Mouse (Mus musculus) MN1 (cell line): ENCODE results near the gene Psmd12.
A peak's percentile ranks its signal among the peaks of the same experiment; 100 is the strongest.

ENCODE experiments used
- DNase-seq: peaks from one replicate; pipeline ENCODE4 v3.0.0-alpha.2; 2016; ENCODE audit warnings: low spot score

Gene Psmd12

DNA sequence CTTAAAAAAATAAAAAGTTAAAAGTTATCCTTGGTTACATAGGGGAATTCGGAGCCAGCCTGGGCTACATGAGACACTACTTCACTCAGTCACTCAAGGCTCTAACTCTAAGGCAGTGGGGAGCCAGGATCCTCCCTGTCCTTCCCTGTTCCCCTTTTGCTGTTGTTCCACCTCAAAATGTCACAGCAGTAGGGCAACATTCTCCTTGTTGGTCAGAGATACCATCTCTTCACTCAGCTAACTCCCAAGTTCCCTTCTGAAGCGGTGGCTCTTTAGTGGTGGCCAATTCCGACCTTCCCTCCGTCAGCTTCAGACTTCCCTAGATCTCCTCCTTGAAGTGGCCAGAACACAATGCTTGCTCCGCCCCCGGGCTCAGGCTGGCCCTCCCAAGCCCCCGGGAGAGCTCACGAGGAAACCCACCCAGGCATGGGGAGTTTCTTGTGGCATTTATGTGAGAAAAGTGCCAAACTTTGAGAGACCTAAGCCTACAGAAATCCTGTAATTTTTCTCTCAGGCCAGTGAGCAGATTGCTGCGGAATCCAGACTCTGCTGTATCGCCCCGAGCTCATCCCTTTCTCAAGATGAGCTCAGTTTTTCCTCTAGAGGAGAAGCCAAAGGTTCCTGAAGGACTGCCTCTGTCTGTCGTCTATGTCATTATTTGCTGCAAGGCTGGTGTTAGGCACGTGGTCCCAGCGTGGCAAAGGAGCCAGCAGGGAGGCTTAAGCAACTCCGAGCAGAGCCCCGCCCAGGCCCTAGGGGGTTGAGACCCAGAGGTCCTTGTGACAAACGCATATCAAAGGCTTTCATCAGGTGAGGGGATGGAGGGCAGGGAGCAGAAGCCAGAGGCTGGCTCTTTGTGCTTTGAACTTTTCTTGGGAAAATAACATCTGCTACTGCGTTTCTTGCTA lies 31.3 kb downstream of the Psmd12 start:
- DNase-seq = peak; percentile 43

DNA sequence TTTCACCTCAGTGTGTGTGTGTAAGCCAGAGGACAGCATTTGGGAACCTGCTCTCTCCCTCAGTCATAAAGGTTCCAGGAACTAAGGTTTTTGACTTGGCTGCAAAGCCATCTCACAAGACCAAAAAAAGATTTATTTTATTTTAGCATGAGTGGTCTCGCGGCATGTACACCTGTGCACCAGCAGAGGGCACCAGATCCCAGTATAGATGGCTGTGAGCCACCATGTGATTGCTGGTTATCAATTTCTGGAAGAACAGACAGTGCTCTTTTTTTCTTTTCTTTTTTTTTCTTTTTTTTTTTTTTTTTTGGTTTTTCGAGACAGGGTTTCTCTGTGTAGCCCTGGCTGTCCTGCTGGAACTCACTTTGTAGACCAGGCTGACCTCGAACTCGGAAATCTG lies 32.7 kb downstream of the Psmd12 start:
- DNase-seq = peak; percentile 82

DNA sequence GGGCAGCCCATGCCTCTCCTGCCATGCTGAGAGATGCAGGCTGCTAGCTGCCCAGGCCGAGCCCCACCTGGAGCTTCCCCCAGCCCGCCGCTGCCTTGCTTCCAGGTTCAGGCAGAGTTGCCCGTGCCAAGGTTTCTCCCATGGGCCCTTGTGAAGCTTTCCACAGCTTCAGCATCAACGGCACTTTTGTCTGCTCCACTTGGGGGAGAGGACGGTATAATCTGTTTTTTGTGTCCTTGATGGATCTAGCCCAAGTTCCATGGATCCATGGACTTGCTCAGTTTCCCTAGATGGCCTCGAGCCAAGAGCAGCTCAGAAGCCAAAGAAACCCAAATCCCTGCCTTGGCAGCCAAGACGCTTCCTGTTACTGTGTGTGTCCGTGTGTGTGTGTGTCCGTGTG lies 33.8 kb downstream of the Psmd12 start:
- peak; percentile 74 for DNase-seq

DNA sequence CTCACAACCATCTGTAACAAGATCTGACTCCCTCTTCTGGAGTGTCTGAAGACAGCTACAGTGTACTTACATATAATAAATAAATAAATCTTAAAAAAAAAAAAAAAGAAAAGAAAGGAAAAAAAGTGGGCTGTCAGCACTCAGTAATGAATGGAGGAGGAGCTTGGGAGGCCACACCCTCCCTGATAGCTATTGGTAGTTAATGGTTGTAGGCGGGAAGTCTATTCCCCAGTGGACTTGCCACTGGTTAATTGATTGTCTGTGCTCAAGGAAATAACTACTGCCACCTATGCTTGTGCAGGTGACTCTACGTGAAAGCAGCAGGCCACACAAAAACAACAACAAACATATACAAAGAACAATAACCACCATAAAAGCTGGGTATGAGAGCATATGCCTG lies 37.1 kb downstream of the Psmd12 start:
- DNase-seq = no peak

DNA sequence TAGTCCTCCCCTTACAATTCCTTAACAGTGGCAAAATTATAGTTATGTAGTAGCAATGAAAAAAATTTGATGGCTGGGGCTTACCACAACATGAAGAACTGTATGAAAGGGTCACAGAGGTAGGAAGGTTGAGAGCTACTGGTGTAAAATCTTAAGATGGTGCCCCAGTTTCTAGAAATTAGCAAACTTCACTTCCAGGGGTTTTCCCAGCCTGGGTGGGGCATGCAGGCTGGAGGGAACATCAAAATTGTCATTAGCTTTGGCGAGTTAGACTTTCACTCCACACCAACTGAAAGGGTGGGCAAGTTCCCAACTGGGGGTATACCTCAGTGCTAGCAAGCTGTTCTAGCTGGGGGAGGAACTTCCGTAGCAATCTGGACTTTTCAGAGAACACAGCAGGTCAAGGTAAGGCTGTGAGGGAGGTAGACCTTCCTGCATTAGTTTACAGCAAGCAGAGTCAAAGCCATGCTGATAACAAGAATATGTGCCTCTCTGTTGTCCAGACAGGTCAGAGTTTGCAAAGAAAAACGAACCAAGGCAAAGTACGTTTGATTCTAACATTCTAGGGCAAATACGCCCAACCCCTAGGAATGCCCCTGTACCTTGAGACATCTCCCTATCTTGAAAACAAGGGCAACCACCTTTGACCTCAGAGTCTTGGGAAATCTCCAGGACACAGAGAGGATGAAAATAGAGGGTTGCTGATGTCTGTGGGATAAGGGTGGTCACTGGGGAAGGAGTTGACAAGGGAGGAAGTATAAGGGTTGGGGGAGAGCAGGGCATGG lies 39.6 kb downstream of the Psmd12 start:
- DNase-seq = no peak

DNA sequence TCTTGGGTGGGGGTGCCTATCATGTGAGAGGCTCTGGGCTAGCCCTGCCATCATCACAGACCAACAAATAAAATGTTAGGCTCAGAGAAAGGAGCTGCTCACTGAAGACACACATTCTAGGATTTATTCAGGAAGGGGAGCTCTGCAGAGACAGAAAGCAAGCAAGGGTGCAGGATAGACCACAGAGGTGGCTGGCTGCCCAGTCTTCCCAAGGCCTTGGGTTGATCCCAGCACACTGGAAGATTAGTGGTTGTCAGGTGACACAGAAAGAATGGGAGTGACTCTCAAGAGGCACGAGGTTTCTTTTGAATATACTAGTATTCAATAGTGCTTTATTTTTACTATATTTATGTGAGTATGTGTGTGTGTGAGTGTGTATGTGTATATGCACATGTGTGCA lies 41.9 kb downstream of the Psmd12 start:
- DNase-seq = no peak

DNA sequence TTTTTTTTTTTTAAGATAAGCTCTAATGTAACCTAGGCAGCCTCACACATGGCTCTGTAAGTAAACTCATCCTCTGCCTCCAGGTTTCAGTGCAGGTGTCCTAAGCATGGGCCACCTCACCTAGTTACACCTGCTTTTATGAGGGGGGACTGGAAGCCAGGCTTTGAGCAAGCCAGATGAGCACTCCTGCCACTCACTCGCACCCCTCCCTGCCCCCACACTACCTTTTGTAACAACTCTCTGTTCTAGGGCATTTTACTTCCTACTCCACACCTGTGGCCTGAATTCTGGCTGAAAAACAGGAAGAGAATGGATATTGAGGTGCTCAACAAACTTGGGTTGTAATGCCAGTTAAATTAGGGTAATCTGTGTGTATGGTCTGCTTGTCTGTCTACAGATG lies 45.7 kb downstream of the Psmd12 start:
- no peak for DNase-seq

DNA sequence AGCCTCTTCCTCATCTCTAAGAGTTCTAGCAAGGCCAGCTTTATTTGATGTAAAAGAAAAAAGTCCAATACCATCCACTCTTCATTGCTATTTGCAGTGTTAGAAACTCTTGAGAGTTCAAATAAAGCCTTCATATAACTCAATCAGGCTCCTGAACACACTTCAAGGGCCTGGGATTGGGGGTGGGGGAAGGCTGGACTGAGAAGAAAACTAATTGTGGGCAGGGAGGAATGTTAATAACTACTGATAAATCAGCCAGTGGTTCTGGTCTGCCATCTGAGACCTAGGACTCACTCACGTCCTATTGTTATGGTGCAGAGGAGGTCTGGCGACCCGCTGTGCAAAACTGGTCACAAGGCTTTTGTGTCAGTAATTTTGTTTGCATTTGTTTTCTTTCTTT lies 48.3 kb downstream of the Psmd12 start:
- DNase-seq = peak; percentile 51

DNA sequence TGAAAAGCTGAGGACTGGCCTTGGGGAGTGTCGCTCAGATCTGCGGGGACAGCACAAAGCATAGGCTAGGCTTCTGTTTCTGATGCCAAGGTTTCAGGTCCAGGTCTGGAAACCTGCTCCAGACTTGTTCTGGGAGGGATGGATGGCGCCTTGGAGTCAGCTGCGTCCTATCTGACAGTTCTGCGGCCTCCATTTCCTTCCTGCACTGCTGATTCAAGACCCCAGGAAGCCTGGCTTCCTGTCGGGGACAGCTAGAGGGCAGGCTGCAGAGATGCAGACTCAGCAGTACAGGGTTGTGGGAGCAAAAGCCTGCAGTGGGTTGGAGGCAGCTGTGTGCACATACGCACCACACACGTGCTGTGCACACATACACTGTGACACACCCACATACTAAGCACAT lies 50.0 kb downstream of the Psmd12 start:
- no peak for DNase-seq

DNA sequence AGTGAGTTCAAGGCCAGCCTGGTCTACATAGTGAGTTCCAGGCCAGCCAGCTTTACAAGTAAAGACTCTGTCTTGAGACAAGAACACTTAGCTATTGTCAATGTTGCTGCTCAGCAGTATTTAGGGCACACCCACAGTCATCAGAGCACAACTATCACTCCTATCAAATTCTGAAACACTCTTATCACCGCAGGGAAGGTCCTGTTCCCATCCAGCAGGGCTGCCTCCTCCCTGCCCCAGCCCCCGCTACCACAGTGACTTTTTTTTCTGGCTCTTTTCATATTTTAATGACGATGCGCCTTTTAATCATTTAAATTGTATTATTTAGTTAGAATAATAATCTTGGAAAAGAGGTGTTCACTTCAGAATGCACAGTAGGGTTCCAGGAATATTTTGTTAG lies 52.2 kb downstream of the Psmd12 start:
- no peak for DNase-seq

DNA sequence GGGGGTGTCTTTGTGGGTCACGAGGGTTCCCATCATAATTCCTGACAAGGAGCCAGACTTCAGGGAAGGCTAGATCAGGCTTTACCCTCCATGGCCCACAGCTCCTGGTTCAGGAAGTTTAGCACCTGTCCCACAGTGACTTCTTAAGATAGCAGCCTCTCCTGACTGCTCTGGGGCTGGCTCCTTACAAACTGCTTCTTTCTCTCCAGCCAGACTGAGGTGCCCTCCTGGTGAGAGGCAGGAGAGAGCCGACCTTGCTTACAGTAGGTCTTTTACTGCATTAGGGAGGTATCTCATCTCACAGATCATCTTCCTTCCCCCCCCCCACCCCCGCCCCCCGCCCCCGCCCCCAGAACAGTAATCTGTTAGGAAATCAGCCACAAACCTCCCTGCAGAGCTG lies 53.0 kb downstream of the Psmd12 start:
- no peak for DNase-seq

DNA sequence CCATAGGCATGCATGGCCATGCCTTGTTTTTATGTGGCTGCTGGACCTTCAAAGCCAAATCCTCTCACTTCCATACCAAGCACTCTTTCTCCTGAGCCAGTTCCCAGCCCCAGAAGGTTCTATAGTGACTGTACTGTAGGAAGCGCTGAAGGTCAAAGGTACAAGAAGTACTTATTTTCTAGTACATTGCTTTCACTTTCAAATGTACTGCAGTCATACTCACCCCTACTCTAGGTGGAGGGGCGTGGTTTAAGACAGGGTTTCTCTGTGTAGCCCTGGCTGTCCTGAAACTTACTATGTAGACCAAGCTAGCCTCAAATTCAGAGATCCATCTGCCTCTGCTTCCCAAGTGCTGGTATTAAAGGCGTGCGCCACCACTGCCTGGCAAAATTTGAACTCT lies 59.7 kb downstream of the Psmd12 start:
- DNase-seq = no peak

DNA sequence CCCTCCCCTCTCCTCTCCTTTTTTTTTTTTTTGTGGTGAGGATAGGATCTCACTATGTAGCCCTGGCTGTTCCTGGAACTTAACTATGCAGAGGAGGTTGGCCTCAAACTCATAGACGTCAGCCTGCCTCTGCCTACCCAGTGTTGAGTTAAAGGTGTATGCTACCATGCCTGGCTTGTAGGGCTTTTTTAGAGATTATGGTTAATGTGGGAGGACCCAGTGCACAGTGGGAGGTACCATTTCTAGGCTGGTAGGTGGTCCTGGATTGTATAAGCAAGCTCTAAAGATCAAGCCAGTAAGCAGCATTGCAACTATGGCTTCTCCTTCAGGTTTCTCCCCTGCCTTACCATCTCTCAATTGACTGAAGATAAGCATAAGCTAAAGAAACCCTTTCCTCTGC lies 61.1 kb downstream of the Psmd12 start:
- no peak for DNase-seq

DNA sequence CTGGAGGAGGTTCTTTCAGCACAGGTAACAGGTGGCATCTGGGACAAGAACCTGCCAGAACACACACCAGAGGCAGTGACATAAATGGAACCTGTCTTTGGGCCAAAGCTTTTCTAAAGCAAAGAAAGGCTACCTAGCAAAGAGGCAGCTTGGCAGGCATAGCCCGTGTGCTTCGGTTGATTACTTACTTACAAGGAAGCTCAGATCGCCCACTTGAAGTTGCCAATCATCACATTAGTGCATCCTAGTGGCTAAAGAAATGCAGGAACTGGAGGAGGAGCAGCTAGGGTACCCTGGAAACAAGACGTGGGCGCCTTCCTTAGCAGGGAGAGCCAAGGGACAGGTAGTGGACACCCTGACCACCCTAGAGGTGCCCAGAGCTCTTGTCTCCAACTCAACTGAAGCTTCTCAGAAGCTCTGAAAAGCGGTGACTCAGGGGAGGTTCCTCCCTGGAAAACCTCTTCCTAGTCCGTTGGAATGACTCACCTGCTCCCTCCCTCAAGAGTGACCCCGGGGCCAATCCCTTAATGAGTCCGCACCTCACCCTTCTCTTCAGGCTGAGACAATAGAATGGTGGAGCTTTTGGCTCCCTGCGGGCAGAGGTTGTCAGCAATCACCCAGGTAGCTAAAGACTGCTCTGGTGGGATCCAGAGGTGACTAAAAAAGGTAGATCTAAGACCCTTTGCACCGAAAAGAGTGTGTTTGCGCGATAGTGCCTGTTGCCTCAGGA lies 66.6 kb downstream of the Psmd12 start:
- peak; percentile 9 for DNase-seq

DNA sequence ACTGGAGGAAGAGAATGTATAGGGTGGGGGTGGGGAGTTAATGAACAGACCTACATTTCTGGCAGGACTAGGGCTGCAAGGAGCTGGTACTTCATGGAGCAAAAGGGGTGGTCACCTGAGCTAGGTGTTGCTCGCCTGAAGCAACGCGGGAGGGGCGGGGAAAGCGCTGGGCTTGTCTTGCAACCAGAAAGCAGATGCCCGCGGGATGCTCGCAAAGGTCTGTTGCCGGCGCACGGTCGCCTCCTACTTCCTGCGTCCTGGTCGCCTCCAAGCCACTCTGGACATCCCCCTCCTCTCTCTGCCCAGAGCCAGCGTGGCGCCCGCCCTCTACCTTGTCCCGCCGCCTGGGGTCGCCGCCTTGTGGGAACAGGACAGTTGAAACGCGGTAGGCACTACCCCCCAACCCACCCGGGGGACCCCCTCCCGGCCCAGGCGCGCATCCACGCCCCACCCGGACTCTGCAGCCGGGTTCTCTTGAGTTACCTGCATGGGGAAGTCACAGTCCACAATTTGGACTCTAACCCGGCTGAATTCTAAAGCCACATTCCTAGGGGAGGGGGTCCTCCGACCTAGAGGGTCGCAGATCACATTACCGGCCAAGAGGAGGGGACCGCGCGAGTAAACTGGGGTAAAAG lies 67.5 kb downstream of the Psmd12 start:
- peak; percentile 66 for DNase-seq

DNA sequence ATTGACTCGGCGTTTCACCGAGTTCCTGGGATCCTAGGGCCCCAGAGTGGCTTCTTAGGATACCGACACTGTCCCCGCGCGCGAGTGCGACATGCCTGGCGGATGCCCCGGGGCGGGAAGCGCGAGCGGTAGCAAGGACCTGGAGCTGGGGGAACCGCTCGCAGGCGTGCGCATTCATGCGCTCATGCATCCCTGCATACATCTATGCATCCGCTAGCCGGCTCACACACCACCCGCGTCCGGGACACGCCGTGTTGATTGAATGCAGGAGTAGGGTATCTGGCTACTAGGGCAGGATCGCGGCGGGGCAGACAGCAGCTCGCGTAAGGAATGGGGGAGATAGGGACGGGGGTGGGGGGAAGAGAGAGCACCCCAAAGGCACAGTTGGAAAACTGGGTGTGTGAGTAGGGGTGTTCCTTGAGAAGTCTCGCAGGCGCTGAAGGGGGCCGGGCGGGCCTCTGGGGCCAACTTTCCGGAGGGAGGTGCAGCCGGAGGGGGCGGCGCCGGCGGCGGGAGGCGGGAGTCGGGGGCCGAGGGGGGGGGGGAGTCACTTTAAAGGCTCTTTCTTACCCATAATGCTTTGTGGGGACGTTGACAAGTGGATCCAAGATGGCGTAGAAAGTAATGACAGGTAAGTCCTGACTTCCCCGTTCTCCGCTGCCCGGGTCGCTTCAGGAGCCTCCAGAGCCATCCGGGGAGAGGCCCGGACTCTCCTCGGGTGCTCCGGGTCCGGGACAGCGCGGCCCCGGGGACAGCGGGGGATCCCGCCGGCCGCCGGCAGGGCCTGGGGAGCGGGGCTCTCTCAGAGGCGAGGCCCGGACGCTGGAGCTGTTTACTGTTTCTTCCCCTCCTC lies 68.3 kb downstream of the Psmd12 start, which contains the start of gene Helz:
Gene Helz, plus strand, starts transcription at position 580 of the 853 bp plus-strand sequence.
- DNase-seq = peak; percentile 80

DNA sequence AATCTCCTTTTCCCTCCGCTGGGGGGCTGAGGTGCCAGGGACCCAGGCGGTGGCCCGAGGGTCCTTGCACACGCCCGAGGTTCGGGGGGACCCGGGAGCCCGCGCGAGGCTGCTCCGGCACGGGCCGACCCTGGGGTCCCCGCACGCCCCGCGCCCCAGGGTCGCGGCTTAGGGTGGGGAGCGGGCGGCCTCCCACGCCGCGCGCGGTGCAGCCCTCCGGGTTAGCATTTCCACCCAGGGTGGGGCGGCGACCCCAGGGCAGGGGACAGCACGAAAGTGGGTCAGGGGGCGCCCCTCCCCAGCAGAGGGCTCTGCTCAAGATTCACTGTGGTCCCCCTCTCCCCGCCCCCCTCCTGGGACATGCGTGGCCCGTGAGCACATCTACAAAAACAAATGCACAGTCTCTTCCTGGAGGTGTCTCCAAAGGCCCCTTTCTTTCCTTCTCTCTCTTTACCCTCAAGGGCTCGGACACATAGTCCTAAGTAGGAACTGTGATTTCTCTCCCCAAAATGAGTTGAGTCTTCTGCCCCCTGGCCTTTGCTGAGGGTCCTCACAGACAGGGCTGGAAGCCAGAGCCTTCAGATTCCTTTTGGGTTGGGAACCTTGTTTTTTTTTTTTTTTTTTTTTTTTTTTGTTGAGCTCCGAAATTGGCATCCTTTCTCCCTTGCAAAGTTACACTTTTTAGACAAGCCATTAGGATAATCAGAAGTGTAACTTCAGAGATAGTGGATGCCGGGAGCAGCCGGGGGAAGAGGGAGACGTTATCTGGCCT lies 69.1 kb downstream of the Psmd12 start:
- DNase-seq = peak; percentile 37
